Mouse (Mus musculus) thymus, adult 2 months (tissue): ENCODE measurements around the gene Gm10762.
"Not testable (repeated sequence)": the region's sequence is repeated elsewhere in the genome, so short reads cannot be mapped to it uniquely, and the experiment has no call there.

Experiments used
- CTCF ChIP-seq: fragments of 200-500 bp; IDR thresholded peaks from 2 replicates; pipeline ENCODE4 v1.5.1; 2012; ENCODE audit warnings: mild to moderate bottlenecking, control low read depth, low read length, moderate library complexity, borderline replicate concordance; ENCODE audit not compliant: control insufficient read depth, poor library complexity, insufficient read depth; ENCODE audit errors: extremely low read depth
- POLR2A ChIP-seq: fragments of 200-500 bp; IDR thresholded peaks from 2 replicates; pipeline ENCODE4 v1.6.1; 2012; ENCODE audit warnings: mild to moderate bottlenecking, low read length, control low read depth, moderate library complexity; ENCODE audit not compliant: control insufficient read depth, poor library complexity, insufficient read depth; ENCODE audit errors: extremely low read depth

DNA sequence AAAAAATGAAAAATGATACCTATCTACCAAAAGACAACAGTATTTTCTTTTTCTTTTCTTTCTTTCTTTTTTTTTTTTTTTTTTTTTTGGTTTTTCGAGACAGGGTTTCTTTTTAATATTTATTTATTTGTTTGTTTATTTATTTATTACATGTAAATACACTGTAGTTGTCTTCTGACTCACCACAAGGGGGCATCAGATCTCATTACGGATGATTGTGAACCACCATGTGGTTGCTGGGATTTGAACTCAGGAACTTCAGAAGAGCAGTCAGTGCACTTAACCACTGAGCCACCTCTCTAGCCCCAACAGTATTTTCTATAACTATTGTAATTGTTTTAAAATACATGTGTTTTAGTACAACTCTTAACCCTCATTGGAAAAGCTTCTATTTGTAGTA is 41.3 kb upstream of the Gm10762 start:
- not testable (repeated sequence) for TF ChIP-seq CTCF, POLR2A
